Mouse (Mus musculus): ENCODE data around the gene Ccdc126.

- no peak for TF ChIP-seq CTCF (IDR thresholded peaks at IDR 0.05; ENCODE audit: low read depth, low read length)
- no peak for TF ChIP-seq POLR2A (IDR thresholded peaks at IDR 0.05; ENCODE audit: insufficient read depth, low read length)
- no peak for TF ChIP-seq EP300 (IDR thresholded peaks at IDR 0.05; ENCODE audit: insufficient read depth, low read depth, low read length)
These were observed 12.4 kb downstream of the Ccdc126 start for GRCm38 (mm10) chr6:49331369-49332059.
